Mouse (Mus musculus) ES-E14 (cell line): ENCODE measurements at regions not wholly inside any gene's neighbourhood (a gene's known extent, or its start where the extent isn't known, plus 50 kb on each side); places are given as distances from the start of the nearest gene placed in this dataset.

Source experiments
- DNase-seq: peaks from one replicate; pipeline ENCODE4 v3.0.0-alpha.2; 2013; ENCODE audit warnings: low read depth, low spot score
- H3K27ac ChIP-seq: 2 replicates; pipeline ENCODE4 v1.5.1; 2012; ENCODE audit warnings: low read depth, mild to moderate bottlenecking, low read length, moderate library complexity, mixed read lengths; ENCODE audit not compliant: poor library complexity, insufficient read depth, severe bottlenecking
- H3K36me3 ChIP-seq: 2 replicates; pipeline ENCODE4 v1.6.1; 2012; ENCODE audit warnings: mild to moderate bottlenecking, low read length, moderate library complexity, mixed read lengths; ENCODE audit not compliant: control insufficient read depth, poor library complexity, insufficient read depth, severe bottlenecking
- H3K4me1 ChIP-seq, 2 experiments: fragments of 150-350 bp in 1 of 2; sonication (generic) in 1 of 2; 2 replicates each; pipeline ENCODE4 v1.6.1; 2012; ENCODE audit warnings: low read length in 2 of 2, mild to moderate bottlenecking in 1 of 2, mixed read lengths in 1 of 2; ENCODE audit not compliant: control insufficient read depth in 2 of 2, insufficient read depth in 2 of 2, poor library complexity in 1 of 2
- H3K4me3 ChIP-seq, 2 experiments: fragments of 150-350 bp in 1 of 2; sonication (generic) in 1 of 2; 2 replicates each; pipeline ENCODE4 v1.5.1; 2012; ENCODE audit warnings: low read length in 2 of 2, low read depth in 1 of 2, mild to moderate bottlenecking in 1 of 2, mixed read lengths in 1 of 2; ENCODE audit not compliant: insufficient read depth in 1 of 2, poor library complexity in 1 of 2, severe bottlenecking in 1 of 2
- H3K9ac ChIP-seq: 2 replicates; pipeline ENCODE4 v1.6.1; 2012; ENCODE audit warnings: low read depth, mild to moderate bottlenecking, low read length, mixed read lengths; ENCODE audit not compliant: poor library complexity, insufficient read depth, severe bottlenecking
- H3K9me3 ChIP-seq: fragments of 150-350 bp; sonication (generic); 2 replicates; pipeline ENCODE4 v1.6.1; 2012; ENCODE audit warnings: low read depth, mild to moderate bottlenecking, low read length; ENCODE audit not compliant: control insufficient read depth, insufficient read depth
- CHD2 ChIP-seq: IDR thresholded peaks from 2 replicates; pipeline ENCODE4 v1.6.1; 2014; ENCODE audit warnings: mild to moderate bottlenecking, low read depth, low read length, inconsistent platforms
- HCFC1 ChIP-seq: IDR thresholded peaks from 2 replicates; pipeline ENCODE4 v1.6.1; 2012; ENCODE audit warnings: low read length, inconsistent platforms, borderline replicate concordance; ENCODE audit not compliant: insufficient read depth
- MAFK ChIP-seq: IDR thresholded peaks from 2 replicates; pipeline ENCODE4 v1.6.1; 2014; ENCODE audit warnings: mild to moderate bottlenecking, low read depth, low read length, inconsistent platforms; ENCODE audit not compliant: insufficient read depth
- ZC3H11A ChIP-seq: IDR thresholded peaks from 2 replicates; pipeline ENCODE4 v1.6.1; 2012; ENCODE audit warnings: low read depth, mild to moderate bottlenecking, inconsistent platforms, low read length, borderline replicate concordance
- ZNF384 ChIP-seq: IDR thresholded peaks from 2 replicates; pipeline ENCODE4 v1.6.1; 2012; ENCODE audit warnings: low read depth, low read length, inconsistent platforms
- in situ Hi-C, 2 experiments: fragments of 600-800 bp; cut with MboI; formaldehyde crosslinking; loops; one replicate each; pipeline ENCODE4 v1.15.1; 2025; ENCODE audit warnings: low sequenced_read_pairs in 2 of 2, inconsistent platforms in 1 of 2; ENCODE audit not compliant: unreplicated experiment in 2 of 2

GRCm38 (mm10) chr1:151125028-151125659, 57.2 kb upstream of the Gm47985 start:
- no peaks in the 10 kb centered on the region for H3K4me1 ChIP-seq
- H3K27ac ChIP-seq, result no peak overlapping the region
- H3K9me3 ChIP-seq, result no peaks in the 10 kb centered on the region
- TF ChIP-seq HCFC1 (no peak), MAFK (no peak), ZC3H11A (no peak), CHD2 (no peak), ZNF384 (no peak)
- H3K36me3 ChIP-seq, result no peaks in the 10 kb centered on the region
- no peak for DNase-seq
- in situ Hi-C loops, result no loop called here
- no peak overlapping the region for H3K4me3 ChIP-seq
- no peak overlapping the region for H3K9ac ChIP-seq

GRCm38 (mm10) chr1:151125764-151126485, 56.4 kb upstream of the Gm47985 start:
- Histone ChIP-seq H3K4me1 (no peaks in the 10 kb centered on the region), H3K27ac (no peak overlapping the region), H3K9me3 (no peaks in the 10 kb centered on the region), H3K4me3 (no peak overlapping the region), H3K9ac (no peak overlapping the region), H3K36me3 (no peaks in the 10 kb centered on the region)
- in situ Hi-C loops, result no loop called here
- no peak for DNase-seq
- TF ChIP-seq ZC3H11A (no peak), HCFC1 (no peak), CHD2 (no peak), ZNF384 (no peak), MAFK (no peak)

DNA sequence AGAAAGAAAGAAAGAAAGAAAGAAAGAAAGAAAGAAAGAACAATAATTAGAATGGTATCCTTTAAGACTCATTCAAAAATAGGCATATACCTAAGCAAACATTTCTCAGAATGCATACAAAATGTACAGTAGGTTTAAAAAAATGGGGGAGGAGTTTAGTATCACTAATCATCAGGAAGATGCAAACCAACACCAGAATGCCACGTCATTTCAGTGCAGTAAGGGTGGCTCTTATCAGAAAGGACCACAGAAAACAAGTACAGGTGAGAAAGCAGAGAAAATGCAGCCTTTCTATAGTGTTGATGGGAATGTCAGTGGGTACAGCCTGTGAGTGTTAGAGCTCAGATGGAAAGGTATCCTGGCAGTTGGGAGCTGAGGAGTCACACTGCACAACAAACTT, 55.6 kb upstream of the Gm47985 start:
- no peak overlapping the region for H3K9ac ChIP-seq
- in situ Hi-C loops, result no loop called here
- no peaks in the 10 kb centered on the region for H3K4me1 ChIP-seq
- TF ChIP-seq HCFC1 (no peak), CHD2 (no peak), MAFK (no peak), ZNF384 (no peak), ZC3H11A (no peak)
- H3K36me3 ChIP-seq, result no peaks in the 10 kb centered on the region
- no peak overlapping the region for H3K4me3 ChIP-seq
- H3K27ac ChIP-seq, result no peak overlapping the region
- no peaks in the 10 kb centered on the region for H3K9me3 ChIP-seq
- no peak for DNase-seq

DNA sequence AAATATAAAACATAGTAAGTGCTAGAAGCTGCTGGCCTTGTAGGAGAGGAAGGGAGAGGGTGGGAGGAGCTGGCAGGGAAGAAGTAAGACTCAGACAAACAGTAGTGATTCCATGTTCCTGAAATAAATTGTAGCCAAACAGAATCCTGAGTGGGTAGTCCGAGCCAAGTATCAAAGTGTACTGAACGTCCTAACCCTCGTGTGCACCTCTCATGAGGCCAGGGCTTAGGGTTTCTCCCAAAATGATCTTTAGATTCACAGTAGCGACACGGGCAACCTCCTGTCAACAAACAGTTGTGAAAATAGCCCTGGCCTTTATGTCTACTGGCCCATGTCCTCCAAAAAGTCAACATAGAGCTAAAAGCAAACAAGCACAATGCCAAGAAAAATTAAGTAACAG, 54.3 kb upstream of the Gm47985 start:
- H3K4me1 ChIP-seq, result no peaks in the 10 kb centered on the region
- no peak for DNase-seq
- in situ Hi-C loops, result no loop called here
- H3K36me3 ChIP-seq, result no peaks in the 10 kb centered on the region
- no peak overlapping the region for H3K27ac ChIP-seq
- no peak overlapping the region for H3K4me3 ChIP-seq
- no peaks in the 10 kb centered on the region for H3K9me3 ChIP-seq
- H3K9ac ChIP-seq, result no peak overlapping the region
- no peak for TF ChIP-seq CHD2
- no peak for TF ChIP-seq MAFK
- TF ChIP-seq HCFC1, result no peak
- TF ChIP-seq ZNF384, result no peak
- TF ChIP-seq ZC3H11A, result no peak

DNA sequence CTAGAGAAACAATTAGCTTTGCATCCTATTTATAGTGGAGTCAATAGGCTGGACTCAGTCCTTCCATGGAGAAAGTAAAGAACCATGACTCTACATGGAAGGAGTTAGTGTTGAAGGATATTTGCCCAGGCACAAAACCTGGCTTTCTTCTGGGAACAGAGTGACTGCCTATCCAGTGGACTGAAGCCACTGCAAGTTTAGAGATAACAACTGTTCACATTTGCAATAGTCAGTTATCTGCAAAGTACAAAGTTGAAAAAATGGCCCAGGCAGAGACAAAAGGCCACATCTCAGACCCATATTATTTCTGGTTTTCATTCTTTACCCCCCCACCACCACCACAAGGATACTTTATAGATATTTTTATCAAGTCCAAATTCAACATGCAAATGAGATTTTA, 53.4 kb upstream of the Gm47985 start:
- Histone ChIP-seq H3K9ac (no peak overlapping the region), H3K27ac (no peak overlapping the region), H3K36me3 (no peaks in the 10 kb centered on the region), H3K4me1 (no peaks in the 10 kb centered on the region), H3K4me3 (no peak overlapping the region), H3K9me3 (no peaks in the 10 kb centered on the region)
- DNase-seq, result no peak
- in situ Hi-C loops, result no loop called here
- TF ChIP-seq MAFK, result no peak
- no peak for TF ChIP-seq ZNF384
- no peak for TF ChIP-seq CHD2
- TF ChIP-seq HCFC1, result no peak
- TF ChIP-seq ZC3H11A, result no peak
